Mouse (Mus musculus) erythroblast, embryonic 14.5 days (primary cell): ENCODE measurements around the gene Prdm8. TPM values are rescaled to one million over a fixed set of nuclear protein-coding genes. Genes with fewer than 3 reads are reported as not detected.

ENCODE experiments used
- H3K27me3 ChIP-seq: 2 replicates; pipeline ENCODE4 v1.6.1; 2012; ENCODE audit warnings: inconsistent platforms; ENCODE audit not compliant: control insufficient read depth
- H3K36me3 ChIP-seq: 2 replicates; pipeline ENCODE4 v1.6.1; 2012; ENCODE audit warnings: mild to moderate bottlenecking, inconsistent platforms; ENCODE audit not compliant: control insufficient read depth
- H3K4me1 ChIP-seq: 2 replicates; pipeline ENCODE4 v1.6.1; 2012; ENCODE audit warnings: inconsistent platforms; ENCODE audit not compliant: control insufficient read depth
- H3K4me3 ChIP-seq: replicated peaks from 2 replicates; pipeline ENCODE3; 2012; ENCODE audit warnings: moderate library complexity, mild to moderate bottlenecking, inconsistent platforms
- H3K9me3 ChIP-seq: 2 replicates; pipeline ENCODE4 v1.6.1; 2012; ENCODE audit warnings: low read length, inconsistent platforms, mixed read lengths; ENCODE audit not compliant: control insufficient read depth
- GATA1 ChIP-seq: IDR thresholded peaks from 2 replicates; pipeline ENCODE4 v1.6.1; 2012; ENCODE audit warnings: low read length, inconsistent platforms, mixed read lengths
- TAL1 ChIP-seq: IDR thresholded peaks from 3 replicates; pipeline ENCODE4 v1.6.1; 2012; ENCODE audit warnings: low read length, inconsistent platforms, mixed read lengths
- polyA plus RNA-seq: library from polyadenylated mRNA; stranded (reverse); fragments of >175 nt; gene quantifications from 2 replicates; pipeline ENCODE4 v1.2.3, GENCODE M21; 2012

Gene Prdm8
- polyA plus RNA-seq, 1 experiment: 0.02 TPM

DNA sequence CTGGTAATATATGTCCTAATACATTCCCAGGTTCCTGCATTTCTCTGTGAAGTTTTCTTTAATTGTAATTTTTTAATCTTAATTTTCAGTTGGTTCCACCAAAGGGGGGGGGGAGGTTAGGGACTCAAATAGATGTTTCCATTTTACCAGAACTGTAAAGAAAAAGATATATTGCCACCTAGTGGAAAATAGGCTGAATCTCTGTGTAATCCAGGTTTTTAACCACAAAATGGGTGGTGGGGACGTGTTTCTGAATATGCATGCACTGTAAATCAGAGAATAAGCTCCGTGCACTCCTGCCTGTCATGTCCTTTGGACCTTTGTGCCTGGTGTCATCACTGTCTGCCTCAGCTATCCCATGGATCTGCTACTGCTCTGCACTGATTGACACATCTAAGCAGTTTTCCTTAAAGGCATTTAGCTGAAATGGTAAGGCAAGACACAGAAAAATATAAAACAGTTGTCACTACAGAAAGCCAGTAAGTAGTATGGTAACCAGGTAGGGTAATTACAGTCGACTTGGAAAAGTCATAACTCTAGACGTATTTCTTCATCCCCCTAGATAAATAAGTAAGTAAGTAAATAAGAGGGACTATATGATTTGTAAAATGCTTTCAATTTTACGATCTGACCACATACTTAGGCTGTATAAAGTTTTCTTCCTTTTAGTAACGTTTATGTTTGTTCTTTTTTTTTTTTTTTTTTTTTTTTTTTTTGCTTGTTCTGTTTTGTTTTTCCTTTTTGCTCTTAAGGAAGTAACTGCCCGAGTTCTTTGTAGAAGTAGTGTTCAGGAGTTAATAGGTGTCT, 31.6 kb downstream of the Prdm8 start:
- Histone ChIP-seq H3K36me3 (no peaks in the 10 kb centered on the region), H3K4me3 (no peak overlapping the region), H3K27me3 (no peaks in the 10 kb centered on the region; the same call in 1 of the 2 replicates), H3K9me3 (no peaks in the 10 kb centered on the region), H3K4me1 (no peaks in the 10 kb centered on the region)
- TF ChIP-seq TAL1 (no peak), GATA1 (no peak)

DNA sequence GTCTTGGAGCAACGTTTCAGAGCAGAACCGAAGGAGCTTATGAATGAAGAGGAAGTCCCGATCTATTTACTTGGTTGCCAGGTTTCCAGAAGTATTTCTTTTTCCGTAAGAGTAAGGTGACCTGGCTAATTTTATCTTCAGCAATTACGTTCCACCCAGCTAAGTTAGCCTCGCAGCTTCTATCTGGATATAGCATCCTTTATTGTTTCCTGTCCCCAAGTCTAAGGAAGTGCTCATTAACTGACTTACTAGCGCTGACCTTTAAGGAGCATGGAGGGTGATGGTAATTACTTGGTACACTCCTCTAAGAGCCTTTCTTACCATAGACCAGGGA, 32.2 kb downstream of the Prdm8 start:
- Histone ChIP-seq H3K4me1 (no peaks in the 10 kb centered on the region), H3K27me3 (no peaks in the 10 kb centered on the region; the same call in 1 of the 2 replicates), H3K36me3 (no peaks in the 10 kb centered on the region), H3K9me3 (no peaks in the 10 kb centered on the region), H3K4me3 (no peak overlapping the region)
- TF ChIP-seq TAL1 (no peak), GATA1 (no peak)

DNA sequence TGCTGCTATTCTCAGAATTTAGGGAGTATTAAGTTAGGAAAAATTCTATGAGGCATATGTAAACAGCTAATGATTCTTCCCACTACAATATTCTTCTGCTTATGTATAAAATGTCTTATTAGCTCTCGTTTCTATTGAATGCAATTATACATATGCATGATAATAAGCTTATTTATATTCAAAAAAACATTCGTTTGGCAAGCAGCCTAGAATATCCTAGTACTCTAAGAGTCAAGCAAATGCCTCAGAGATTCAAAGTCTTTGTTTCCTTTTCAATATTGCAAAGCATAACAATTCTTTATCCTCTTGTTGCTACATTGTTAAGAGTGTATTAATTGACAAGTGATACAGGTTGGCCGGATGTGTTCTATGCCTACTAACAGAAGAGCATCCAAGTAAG, 34.6 kb downstream of the Prdm8 start:
- no peaks in the 10 kb centered on the region for H3K36me3 ChIP-seq
- no peaks in the 10 kb centered on the region for H3K4me1 ChIP-seq
- no peak overlapping the region for H3K4me3 ChIP-seq
- no peaks in the 10 kb centered on the region; the same call in 1 of the 2 replicates for H3K27me3 ChIP-seq
- H3K9me3 ChIP-seq: no peaks in the 10 kb centered on the region
- no peak for TF ChIP-seq TAL1
- TF ChIP-seq GATA1: no peak

DNA sequence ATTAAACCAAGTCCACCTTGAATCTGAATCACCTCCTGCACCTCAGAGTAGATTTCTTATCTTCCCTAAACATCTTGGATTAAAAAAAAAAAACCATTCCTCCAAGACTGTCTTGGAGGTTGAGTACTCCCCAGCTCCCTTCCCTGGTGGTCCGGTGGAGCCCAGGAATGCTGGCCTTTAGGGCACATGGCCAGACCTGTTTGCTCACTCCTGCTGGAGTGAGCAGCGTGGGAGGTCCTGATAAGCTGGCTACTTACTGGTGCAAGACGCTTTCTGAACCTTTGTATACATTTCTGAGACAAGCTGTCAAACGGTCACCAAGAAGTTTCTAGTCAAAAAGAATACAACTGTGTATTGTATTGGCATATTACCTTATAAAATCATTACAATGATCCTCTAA, 36.0 kb downstream of the Prdm8 start:
- H3K4me3 ChIP-seq: no peak overlapping the region
- H3K4me1 ChIP-seq: no peaks in the 10 kb centered on the region
- no peaks in the 10 kb centered on the region for H3K9me3 ChIP-seq
- TF ChIP-seq TAL1 (no peak), GATA1 (no peak)
- no peaks in the 10 kb centered on the region for H3K36me3 ChIP-seq
- no peaks in the 10 kb centered on the region; the same call in 1 of the 2 replicates for H3K27me3 ChIP-seq

DNA sequence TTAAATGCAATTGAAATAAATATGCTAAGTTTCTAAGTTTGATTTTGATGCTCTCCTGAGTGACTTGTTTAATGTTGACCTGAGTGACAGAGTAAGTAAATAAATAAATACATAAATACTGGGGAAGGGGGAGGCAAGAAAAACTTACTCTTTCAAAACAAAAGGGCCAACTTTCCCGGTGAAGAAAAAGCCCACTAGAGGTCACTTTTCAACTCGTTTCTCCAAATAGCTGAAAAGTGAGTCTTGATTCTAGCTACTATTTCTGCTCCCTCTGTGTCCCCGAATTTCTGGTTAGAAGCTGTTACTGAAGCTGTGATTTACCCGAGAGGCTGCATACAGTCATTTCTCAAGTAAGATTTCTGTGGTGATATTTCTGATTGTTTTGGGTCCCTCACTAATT, 45.5 kb downstream of the Prdm8 start:
- TF ChIP-seq TAL1: no peak
- TF ChIP-seq GATA1: no peak
- no peaks in the 10 kb centered on the region for H3K36me3 ChIP-seq

DNA sequence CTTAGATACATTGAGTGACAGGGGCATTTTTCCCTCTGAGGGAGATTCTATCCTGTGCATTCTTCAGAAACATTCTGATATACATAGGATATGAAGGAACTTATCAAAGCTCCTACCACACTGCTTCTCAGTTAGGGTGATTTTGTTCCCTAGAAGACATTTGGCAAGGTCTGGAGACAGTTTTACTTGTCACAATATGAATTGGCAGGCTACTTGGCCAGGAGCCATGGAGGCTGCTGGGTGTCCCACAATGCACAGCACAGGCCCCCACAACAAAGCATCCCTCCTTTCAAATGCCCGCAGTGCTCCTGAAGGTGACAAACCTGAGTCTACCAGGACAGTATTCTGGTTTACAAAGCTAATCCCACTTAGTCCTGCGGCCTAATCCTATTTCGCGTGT, 55.0 kb downstream of the Prdm8 start:
- Histone ChIP-seq H3K4me3 (no peak overlapping the region), H3K27me3 (no peaks in the 10 kb centered on the region), H3K36me3 (no peaks in the 10 kb centered on the region), H3K4me1 (no peaks in the 10 kb centered on the region), H3K9me3 (no peaks in the 10 kb centered on the region; the same call in 1 of the 2 replicates)
- no peak for TF ChIP-seq TAL1
- TF ChIP-seq GATA1: no peak

More for the DNA sequence above, 45.5 kb downstream of the Prdm8 start:
- no peaks in the 10 kb centered on the region for H3K9me3 ChIP-seq
- H3K4me3 ChIP-seq: no peak overlapping the region
- no peaks in the 10 kb centered on the region for H3K4me1 ChIP-seq
- H3K27me3 ChIP-seq: no peaks in the 10 kb centered on the region

DNA sequence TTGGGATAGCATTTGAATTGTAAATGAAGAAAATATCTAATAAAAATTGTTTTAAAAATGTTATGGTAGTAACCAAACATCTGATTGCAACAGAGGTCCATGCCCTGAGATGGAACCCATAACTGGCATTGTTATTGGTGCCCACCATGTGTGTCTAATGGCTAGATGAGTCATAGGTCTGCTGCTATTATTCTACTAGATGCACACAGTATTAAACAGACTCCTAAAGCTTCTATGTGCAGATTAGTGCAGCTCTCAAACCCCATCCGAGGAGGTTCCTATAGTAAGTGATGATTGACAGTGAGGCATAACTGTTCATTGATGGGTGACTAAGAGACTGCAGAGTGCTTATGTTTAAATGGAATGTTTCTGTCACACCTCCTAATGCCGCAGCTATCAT, 59.7 kb downstream of the Prdm8 start:
- TF ChIP-seq GATA1 (no peak), TAL1 (no peak)
- no peaks in the 10 kb centered on the region for H3K27me3 ChIP-seq

DNA sequence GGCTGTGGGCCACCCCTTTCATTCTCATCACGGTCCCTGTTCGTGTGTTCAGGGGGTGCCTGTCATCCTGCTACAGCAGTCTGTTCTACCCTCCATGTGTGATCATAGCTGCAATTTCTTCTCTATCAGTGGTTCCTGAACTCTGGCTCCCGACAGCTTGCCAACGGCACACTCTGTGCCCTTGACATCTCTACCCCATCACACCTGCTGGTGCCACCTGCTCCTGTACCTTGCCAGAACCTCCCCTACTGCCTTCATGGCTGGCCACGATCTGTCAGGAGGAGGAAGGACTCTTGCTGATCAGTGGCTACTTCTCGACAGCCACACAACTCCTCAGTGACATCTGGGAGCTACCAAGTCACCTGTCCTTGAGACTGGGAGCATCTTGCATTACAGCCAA, 62.5 kb downstream of the Prdm8 start:
- Histone ChIP-seq H3K9me3 (no peaks in the 10 kb centered on the region), H3K36me3 (no peaks in the 10 kb centered on the region), H3K4me1 (no peaks in the 10 kb centered on the region), H3K4me3 (no peak overlapping the region), H3K27me3 (no peaks in the 10 kb centered on the region)
- TF ChIP-seq GATA1 (no peak), TAL1 (no peak)

More for the DNA sequence above, 59.7 kb downstream of the Prdm8 start:
- H3K9me3 ChIP-seq: no peaks in the 10 kb centered on the region; the same call in 1 of the 2 replicates
- H3K4me1 ChIP-seq: no peaks in the 10 kb centered on the region
- H3K36me3 ChIP-seq: no peaks in the 10 kb centered on the region
- H3K4me3 ChIP-seq: no peak overlapping the region

DNA sequence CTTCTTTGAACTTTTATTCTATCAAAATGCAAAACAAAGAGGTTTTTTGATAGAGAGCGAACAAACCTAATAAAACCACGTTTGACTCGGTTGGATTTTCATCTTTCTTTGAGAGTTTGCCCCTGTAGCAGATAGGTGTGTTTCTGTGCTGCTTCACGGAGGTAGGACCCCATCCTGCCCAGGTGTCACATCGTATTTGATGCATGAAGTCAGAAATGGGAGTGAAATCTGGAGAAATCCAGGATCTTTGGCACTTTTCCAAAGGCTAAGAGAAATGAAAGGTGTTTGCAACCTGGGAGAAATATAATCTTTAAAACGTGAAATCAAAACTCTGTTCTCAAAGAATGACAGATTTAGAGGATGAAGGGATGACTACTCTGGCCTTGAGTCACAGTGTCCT, 71.5 kb downstream of the Prdm8 start:
- peaks cover 23% of the 10 kb centered on the region for H3K9me3 ChIP-seq

More for the DNA sequence above, 71.5 kb downstream of the Prdm8 start:
- TF ChIP-seq TAL1: no peak
- no peak for TF ChIP-seq GATA1
- H3K27me3 ChIP-seq: no peaks in the 10 kb centered on the region
- no peaks in the 10 kb centered on the region for H3K36me3 ChIP-seq
- no peaks in the 10 kb centered on the region for H3K4me1 ChIP-seq
- H3K4me3 ChIP-seq: no peak overlapping the region

Other genes with a start within 250 kb of the Prdm8 start
- 0.02 TPM in 1 of 2 replicates, not detected in the other for gene Antxr2, start 136.2 kb upstream of the Prdm8 start, polyA plus RNA-seq
- gene Fgf5, start 87.0 kb downstream of the Prdm8 start, polyA plus RNA-seq: not detected in 2 replicates
- not detected in 2 replicates for gene Cfap299, start 162.1 kb downstream of the Prdm8 start, polyA plus RNA-seq